Mouse (Mus musculus) erythroblast, embryonic 14.5 days (primary cell): Measurements from ENCODE around the gene Pnrc2.

ENCODE experiments used
- GATA1 ChIP-seq: IDR thresholded peaks from 2 replicates; pipeline ENCODE4 v1.6.1; 2012; ENCODE audit warnings: low read length, inconsistent platforms, mixed read lengths
- TAL1 ChIP-seq: IDR thresholded peaks from 3 replicates; pipeline ENCODE4 v1.6.1; 2012; ENCODE audit warnings: low read length, inconsistent platforms, mixed read lengths

GRCm38 (mm10) chr4:135856223-135857091 is 17.2 kb downstream of the Pnrc2 start:
- no peak for TF ChIP-seq TAL1
- no peak for TF ChIP-seq GATA1
